Mouse (Mus musculus) right cerebral cortex, postnatal 36 days (tissue): Measurements from ENCODE around the gene Nfatc4.

Experiments used
- DNase-seq, 2 experiments: peaks; one replicate each; pipeline ENCODE4 v3.0.0; 2022; ENCODE audit warnings: low spot score in 2 of 2, mixed read lengths in 1 of 2

Gene Nfatc4

GRCm38 (mm10) chr14:55822991-55823762 lies at the start of gene Nfatc4:
TSS of gene Nfatc4 (plus strand) at chr14:55823144.
- no peak for DNase-seq

GRCm38 (mm10) chr14:55776711-55777110 lies 46.2 kb upstream of the Nfatc4 start:
- DNase-seq, result no peak

- DNase-seq, result no peak
Observed at GRCm38 (mm10) chr14:55777176-55777575, 45.8 kb upstream of the Nfatc4 start.

- no peak for DNase-seq
Observed at GRCm38 (mm10) chr14:55777806-55778205, 45.1 kb upstream of the Nfatc4 start.

GRCm38 (mm10) chr14:55778686-55779085 lies 44.3 kb upstream of the Nfatc4 start:
- no peak for DNase-seq

- no peak for DNase-seq
Observed at GRCm38 (mm10) chr14:55779656-55780055, 43.3 kb upstream of the Nfatc4 start.

- DNase-seq, result no peak
Observed at GRCm38 (mm10) chr14:55780736-55781135, 42.2 kb upstream of the Nfatc4 start.

GRCm38 (mm10) chr14:55781310-55781709 lies 41.6 kb upstream of the Nfatc4 start:
- peak in 1 of 2 experiments; percentile 43 for DNase-seq

GRCm38 (mm10) chr14:55782361-55782960 lies 40.5 kb upstream of the Nfatc4 start:
- no peak for DNase-seq

- DNase-seq, result no peak
Observed at GRCm38 (mm10) chr14:55783171-55783957, 39.6 kb upstream of the Nfatc4 start.

GRCm38 (mm10) chr14:55783958-55784235 lies 39.0 kb upstream of the Nfatc4 start, which contains the start of gene Adcy4:
TSS of gene Adcy4 (minus strand) at chr14:55784095.
- DNase-seq, result no peak

- DNase-seq, result no peak
Observed at GRCm38 (mm10) chr14:55785195-55785594, 37.7 kb upstream of the Nfatc4 start.

- no peak for DNase-seq
Observed at GRCm38 (mm10) chr14:55787731-55788130, 35.2 kb upstream of the Nfatc4 start.

- DNase-seq, result no peak
Observed at GRCm38 (mm10) chr14:55788256-55789050, 34.5 kb upstream of the Nfatc4 start, which contains the start of gene Ripk3. TSS of gene Ripk3 (minus strand) at chr14:55788865.

- no peak for DNase-seq
Observed at GRCm38 (mm10) chr14:55793461-55793860, 29.5 kb upstream of the Nfatc4 start.

GRCm38 (mm10) chr14:55793946-55794345 lies 29.0 kb upstream of the Nfatc4 start:
- no peak for DNase-seq

- no peak for DNase-seq
Observed at GRCm38 (mm10) chr14:55795380-55796163, 27.4 kb upstream of the Nfatc4 start.

GRCm38 (mm10) chr14:55814885-55815284 lies 8.1 kb upstream of the Nfatc4 start:
- DNase-seq, result peak; percentile 29 to 54

GRCm38 (mm10) chr14:55815310-55815751 lies 7.6 kb upstream of the Nfatc4 start:
- DNase-seq, result no peak

- no peak for DNase-seq
Observed at GRCm38 (mm10) chr14:55819845-55820405, 3.0 kb upstream of the Nfatc4 start.

- DNase-seq, result no peak
Observed at GRCm38 (mm10) chr14:55820576-55820975, 2.4 kb upstream of the Nfatc4 start.
